Mouse (Mus musculus): ENCODE results near the gene Ppp2r5a.
A peak's percentile ranks its signal among the peaks of the same experiment; 100 is the strongest.

Ppp2r5a gene

DNA sequence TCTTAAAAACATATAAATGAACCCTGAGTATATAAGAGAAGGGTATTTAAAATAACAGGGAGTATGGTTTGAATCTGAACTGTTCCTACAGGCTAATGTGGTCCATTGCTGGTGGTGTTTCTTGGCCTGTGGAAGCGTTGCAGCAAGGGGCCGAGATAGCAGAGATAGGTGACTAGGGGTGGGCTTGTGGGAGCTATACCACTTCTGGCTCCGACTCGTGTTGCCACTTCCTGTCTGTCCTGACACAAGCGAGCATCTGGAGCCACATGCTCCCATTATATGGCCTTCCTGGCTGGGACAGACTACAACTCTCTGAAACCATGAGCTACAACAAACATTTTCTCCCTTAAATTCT, 27.5 kb downstream of the Ppp2r5a start:
- no peak for DNase-seq

DNA sequence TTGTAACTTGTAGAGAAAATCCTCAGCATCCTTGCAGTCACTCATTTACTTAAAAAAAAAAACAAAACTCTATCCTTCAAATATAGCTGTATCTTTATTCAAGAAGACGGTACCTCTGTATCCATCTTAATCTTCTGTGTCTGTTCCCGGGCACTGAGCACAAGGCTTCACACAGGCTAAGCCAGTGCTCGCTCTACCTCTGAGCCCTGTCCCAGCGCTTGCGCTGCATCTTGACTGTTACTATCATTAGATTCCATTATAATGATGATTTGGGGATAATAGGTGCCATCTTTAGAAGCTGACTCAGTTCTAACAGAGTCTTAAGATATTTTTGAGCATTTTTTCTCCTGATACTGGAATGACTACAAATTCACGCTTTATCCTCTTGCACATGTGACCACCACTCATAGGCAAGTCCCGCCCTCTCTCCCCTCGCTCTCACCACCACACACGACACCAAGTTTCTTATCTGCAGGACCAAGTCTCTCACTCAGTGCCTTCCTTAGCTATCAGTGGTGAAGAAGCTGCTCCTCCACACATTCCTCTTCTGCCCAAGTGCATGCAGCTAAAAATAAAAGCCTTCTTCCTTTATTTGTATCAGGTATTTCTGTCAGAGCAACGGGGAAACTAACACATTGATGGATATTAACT, 28.0 kb downstream of the Ppp2r5a start:
- no peak for DNase-seq

DNA sequence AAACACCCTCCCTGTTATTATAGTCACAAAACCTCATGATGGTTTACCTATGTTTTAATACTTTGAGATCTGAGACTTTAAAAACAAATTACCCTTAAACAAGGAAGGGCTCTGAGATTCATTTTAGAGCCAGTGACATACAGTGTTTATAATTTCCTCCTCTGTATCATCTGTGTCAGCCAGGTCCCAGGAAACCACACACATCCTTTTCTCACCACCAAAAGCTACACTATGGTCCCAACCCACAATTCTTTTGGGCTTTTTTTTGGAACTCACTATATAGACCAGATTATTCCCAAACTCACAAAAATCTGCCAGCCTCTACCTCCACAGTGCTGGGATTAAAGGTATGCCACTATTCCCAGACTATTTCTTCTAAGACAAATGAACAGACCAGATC, 33.9 kb downstream of the Ppp2r5a start:
- DNase-seq, result no peak

DNA sequence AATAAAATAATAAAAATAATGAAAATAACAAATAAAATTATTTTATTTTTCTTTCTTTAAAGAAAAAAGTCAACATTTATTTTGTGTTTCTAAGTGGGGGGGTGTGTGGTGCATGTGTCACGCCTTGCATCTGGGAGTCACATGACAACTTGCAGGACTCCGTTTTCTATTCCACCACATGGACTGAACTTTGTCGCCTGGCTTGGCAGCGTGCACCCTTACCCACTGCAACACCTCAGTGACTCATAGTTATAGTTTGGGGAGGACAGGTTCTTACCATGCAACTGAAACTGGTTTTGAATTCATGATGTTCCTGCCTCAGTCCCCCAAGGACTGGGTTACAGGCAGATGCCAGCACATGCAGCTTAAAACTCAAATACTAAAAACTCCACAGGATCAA, 34.9 kb downstream of the Ppp2r5a start:
- no peak for DNase-seq

DNA sequence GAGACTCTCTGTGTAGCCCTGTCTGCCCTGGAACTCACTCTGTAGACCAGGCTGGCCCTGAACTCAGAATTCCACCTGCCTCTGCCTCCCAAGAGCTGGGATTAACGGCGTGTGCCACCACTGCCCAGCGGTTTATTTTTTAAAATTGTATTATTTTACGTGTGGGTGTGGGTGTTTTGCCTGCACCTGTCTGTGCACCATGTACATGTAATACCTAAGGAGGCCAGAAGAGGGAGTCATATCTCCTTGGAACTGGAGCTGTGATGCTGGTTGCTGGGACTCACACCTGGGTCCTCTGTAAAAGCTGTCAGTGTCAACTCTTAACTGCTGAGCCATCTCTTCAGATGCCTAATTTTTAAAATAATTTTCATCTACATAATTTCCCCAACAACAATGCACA, 38.6 kb downstream of the Ppp2r5a start:
- DNase-seq, result peak; percentile 36

DNA sequence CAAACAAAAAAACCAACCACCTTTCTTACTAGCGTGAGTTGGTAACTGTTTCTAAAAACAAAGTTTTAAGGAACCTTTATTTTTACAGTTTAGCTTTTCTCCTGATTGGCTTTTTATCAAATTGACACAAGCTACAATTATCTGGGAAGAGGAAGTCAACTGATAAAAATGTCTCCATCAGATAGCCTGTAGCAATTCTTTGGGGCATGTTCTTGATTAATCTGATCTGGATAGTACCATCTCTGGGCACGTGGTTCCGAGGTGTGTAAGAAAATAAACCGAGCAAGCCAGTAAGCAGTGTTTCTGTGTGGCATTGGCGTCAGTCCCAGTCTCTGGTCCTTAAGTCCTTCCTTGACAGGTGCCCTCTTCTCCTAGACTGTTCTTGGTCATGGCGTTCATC, 40.7 kb downstream of the Ppp2r5a start:
- DNase-seq, result no peak

DNA sequence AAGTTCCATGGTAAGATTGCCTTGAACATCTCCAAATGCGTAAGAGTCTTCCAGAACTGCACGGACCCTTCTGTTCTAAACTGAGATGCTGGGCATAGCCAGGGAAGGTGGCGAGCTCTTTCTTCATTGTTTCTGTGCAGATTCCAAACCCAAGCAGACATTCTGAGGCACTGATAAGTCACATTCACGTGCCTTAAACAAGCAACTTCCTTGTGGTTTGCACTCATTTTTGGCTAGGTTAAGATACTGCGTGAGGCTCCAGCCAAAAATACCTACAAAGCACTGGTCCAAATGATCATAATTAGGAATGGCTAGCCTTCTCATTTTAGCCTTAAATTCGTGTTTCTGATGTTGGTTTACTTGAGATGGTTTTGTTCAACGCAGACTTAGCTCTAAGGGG, 43.6 kb downstream of the Ppp2r5a start:
- DNase-seq, result no peak

DNA sequence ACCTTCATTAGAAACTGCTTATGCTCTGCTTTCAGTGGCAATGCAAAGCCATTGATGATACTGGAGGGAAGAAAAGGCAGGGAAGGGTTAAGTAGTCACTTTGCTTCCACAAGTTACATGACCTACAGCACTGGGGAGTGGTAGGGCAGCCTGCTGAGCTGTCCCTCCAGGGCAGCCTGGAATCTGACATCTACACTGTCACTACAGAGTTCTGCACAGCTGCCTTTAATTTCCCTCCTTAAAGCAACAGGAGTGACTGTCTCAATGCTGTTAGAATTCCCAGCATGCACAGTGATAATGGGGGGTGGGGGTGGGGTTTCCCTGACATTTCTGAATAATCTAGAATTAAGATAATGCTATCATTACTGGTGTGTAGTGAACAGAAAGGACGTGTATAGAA, 46.1 kb downstream of the Ppp2r5a start:
- DNase-seq, result no peak

DNA sequence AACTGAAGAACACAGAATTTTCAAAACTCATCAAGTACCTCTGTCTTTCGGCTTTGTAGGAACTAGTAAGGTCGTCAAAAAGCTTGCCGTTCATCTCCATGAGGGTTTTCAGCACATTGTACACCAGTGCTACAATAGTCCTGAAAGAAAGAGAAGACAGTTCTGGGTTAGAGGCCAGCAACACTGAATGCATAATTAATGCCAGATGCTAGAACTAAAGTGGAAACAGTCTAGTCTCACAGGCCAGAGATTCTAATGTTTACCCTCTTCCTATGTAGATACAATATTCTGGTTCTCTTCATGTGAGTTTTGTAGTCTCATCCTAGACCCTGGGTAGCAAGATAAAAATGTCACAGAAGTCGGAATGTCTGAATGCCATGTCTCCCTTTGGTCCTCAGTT, 49.2 kb downstream of the Ppp2r5a start:
- no peak for DNase-seq

DNA sequence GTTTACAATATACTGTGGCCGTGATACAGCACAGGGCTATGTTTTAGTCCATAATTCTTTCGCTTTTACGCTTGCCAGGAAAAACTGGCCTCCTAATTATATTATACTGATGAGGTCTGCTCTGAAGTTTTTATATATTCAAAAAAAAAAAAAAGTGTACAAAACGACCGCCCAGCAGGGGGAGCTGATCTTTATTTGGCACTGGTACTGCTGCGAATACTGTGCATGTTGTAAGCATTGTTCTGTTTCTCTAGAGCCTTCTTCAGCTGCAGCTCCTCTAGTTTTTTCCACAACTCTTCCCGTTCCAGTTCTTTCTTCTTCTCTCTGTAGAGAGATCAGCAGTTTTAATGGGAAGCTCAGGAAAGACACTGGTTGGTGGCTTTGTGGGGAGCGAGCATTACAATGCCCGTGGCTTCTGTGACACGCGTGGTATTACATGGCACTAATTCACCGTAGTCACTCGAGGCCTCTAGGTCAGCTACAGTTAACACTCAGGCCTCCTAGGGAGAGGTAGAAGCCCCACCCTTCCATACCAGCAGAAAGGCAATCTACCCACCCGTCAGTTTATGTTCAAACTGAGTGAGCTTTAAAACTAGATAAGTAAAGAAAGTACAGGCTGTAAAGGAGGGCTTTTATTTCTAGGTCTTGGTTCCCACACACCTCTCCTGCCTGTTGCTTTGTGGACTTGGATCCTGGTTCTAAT, 50.1 kb downstream of the Ppp2r5a start:
- DNase-seq, result peak; percentile 65

DNA sequence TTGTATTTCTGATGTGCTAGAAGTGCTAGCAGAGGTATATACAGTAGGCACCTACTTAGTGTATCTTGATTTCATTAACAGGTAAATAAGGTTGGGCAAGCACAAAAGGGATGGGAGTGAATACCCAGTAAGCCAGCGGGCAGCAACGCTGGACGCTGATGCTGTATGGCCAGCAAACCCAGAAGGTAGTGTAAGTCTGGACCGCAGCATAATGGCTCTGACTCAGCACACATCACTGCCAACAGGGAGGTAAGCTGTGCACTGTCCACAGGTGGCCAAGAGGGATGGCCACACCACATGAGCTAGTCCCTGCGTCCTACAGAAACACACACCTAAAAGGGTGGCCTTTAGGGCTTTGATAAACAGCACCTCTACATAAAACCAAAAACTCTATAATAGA, 52.7 kb downstream of the Ppp2r5a start:
- DNase-seq, result no peak

DNA sequence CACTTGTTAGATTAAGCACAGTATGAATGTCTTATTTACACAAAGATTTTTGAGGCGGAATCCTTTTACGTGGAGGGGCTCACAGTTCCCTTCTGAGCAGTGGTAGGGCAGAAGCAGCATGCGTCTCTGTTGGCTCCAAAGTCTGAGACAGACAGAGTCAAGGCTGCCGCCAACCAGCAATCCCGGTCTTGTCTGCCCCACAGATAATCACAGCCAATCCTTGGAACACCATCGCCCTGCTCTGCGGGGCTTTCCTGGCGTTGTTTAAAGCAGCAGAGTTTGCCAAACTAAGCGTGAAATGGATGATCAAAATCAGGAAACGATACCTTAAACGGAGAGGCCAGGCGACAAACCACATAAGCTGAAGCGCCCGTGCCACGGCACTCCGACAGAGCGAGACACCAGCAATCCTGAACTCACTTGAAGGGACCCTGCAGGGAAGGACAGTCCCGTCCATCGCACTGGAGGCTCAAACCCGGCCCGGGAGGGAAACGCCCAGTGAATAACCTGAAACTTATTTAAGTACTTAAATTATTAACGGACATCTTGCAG, 53.5 kb downstream of the Ppp2r5a start:
- no peak for DNase-seq

DNA sequence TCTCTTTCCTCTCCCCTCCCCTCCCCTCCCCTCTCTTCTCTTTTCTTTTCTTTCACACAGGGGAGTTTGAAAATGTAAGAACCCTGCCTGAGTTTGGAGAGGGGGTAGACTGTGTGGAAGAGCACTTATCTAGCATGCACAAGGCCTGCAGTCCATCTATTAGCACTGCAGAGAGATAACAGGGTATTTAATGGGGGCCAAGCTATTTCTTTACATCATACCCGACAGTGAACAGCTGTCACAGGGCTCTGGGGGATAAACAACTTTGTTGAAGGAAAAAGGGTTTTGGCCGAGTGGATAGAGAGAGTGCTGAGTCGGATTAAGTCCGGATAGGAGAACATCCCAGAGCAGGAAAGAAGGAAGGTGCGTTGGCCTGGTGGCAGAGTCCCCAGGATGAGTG, 54.1 kb downstream of the Ppp2r5a start:
- peak; percentile 16 for DNase-seq

DNA sequence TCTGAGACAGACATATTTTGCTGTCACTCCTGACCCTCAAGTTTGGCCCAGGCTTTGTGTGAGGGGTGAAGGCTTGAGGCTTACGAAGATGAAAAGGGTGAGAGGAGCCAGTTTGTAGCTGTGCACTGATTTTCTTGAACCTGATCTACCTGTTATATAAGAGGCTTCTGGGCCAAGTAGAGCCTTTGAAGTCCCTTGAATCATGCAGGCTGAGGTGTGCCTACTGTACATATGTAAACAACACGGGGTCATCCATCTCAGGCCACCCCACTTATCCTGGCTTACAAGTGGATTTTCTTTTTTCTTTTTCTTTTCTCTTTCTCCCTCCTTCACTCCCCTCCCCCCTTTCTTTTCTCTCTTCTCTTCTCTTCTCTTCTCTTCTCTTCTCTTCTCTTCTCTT, 54.5 kb downstream of the Ppp2r5a start:
- DNase-seq, result no peak

DNA sequence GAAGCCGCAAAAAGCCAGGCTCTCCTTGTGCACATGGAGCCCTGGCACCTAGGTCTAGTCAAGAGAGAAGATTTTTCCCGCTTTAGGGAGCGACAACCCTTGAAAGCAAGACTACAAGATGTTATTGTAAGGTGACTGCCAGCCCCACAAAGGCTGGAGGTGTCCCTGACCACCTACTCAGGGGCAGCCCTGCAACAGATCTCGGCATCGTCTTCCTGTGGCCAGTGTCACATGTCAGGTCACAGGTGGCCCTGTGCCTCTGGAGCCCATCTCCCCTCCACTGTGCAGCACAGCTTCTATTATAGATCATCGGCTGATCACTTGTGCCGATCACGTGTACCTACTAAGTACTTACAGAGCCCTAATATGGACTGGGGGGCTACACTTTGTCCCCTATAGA, 55.5 kb downstream of the Ppp2r5a start:
- no peak for DNase-seq

DNA sequence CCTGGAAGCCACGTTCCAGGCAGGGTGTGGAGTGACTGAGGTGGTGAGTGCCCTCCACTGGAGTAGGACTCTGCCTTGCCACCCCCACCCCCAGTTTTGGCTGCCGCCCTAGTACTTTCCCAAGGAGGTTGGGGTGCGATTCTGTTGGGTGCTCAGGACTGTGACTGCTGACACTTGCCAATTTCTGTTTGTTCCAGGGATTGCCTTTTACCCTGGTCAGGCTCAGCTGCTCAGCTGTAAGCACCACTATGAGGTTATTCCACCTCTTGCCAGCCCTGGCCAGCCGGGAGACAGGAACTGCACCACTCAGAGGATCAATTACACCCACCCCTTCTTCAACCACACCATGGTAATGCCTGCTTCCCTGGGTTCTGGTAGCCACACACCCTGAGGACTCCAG, 62.5 kb downstream of the Ppp2r5a start:
- no peak for DNase-seq

DNA sequence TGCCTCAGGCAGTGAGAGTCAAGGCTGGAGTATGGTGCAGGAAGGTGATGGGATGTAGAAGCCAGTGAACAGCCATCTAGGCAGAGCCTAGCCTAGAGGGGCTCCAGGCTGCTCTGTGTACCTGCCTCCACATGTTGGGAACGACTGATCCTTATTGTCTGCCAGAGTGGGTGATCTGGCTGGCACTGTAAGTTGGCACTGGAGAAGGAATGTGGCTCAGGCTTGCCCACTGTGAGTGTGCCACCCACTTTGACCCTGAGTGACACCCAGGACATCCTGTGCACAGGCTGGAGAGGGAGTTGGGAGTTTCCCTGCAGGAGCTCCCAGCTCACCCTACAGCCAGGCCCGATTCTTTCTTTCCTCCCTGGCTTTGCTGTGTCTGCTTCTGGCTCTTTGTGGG, 63.2 kb downstream of the Ppp2r5a start:
- no peak for DNase-seq

DNA sequence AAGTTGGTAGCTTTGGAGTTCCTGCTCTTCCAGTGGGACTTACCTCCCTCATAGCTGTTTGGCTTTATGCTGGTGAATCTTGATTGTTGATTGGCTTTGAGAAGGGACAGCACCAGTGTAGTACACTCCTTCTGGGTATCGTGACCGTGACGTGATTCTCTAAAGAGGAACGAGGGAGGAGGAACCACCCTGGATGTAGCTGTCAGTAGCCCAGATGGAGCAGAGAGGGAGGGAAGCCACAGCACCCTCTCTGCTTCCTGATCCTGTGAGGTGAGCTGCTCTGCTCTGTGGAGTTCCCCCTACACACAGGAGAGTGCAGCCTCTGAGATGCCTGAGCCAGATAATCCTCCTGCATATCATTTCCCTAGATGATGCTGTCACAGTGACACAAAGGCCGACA, 68.6 kb downstream of the Ppp2r5a start:
- no peak for DNase-seq

DNA sequence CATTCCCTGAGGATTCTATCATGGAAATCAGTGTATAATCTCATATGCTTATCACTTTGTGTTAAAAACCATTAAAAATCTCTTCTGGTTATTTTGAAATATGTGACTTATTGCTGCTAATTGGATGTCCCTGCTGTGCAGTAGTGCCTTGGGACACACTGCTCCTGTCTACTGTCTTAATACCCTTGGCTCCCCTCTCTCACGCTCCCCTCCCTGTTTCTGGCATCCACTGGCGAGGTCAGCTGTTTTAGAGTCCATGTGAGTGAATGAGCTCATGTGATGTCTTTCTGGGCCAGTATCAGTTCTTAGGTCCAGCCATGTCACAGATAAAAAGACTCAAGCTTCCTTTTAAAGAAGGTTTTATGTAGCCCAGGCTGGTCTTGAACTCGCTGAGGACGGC, 72.7 kb downstream of the Ppp2r5a start:
- DNase-seq, result no peak

DNA sequence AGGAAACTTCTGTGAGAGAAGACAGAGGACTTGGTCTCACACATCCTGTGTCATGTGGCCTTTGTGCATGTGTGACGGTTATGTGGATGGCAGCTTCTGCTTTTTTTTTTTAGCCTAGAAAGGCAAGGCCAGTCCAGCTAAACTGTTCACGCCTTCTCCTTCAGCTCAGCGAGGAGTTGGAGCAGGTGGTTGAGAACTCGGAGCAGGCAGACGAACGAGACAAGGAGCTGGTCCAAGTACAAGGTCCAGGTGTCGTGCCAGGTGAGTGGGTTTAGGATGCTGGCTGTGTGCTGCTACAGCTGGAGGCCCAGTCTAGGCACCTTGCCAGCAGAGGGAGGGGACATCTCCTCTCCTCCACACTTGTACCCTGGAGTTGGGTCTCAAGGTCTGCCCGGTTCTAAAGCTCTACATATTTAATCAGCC, 75.0 kb downstream of the Ppp2r5a start:
- no peak for DNase-seq

DNA sequence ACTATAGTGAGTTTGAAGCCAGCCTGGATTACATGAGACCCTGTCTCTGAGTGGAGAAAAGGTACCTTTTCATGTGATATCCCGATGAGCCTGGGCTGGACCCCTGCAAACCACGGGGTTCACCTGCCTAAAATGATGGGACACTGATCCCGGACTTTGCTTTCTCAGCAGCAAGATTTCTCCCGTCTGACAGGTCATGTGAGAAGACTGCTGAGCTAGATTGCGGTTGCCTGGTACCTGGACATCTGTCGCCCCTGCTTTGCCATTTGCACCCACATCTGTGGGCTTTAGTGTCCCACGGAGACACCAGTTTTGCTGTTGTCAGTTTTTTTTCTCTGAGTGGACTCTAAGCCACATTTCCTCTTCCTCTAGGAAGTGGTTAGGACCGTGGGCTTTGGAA, 75.8 kb downstream of the Ppp2r5a start:
- no peak for DNase-seq

DNA sequence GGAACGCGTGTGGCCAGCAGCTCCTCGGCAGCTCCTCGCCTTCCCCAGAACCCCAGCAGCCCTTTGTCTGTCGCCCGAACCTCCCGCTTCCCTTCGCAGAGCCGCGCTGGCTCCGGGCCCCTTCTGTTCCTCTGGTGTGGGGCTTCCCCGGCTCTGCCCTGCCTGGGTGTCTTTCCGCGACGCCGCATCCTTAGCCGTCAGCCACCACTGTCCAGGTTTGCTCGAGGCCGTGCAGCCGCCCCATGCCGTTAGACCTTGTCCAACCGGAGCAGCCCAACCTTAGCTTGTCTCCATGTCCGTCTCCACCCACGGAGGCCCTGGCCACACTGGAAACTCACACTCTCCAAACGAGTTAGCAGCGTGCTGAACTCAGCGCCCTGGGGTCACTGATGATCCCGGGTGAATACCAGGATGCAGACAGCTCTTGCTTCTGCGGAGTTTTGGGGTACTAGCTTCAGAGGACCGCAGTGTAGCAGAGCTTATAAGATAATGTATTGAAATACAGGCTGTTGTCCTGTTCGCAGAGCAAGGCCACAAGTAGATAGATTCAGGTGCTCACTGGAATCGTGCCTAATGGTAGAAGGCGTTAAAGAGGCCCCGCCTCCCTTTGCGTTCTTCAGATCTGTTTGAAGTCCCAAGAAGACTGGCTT, 76.7 kb downstream of the Ppp2r5a start:
- DNase-seq, result no peak

DNA sequence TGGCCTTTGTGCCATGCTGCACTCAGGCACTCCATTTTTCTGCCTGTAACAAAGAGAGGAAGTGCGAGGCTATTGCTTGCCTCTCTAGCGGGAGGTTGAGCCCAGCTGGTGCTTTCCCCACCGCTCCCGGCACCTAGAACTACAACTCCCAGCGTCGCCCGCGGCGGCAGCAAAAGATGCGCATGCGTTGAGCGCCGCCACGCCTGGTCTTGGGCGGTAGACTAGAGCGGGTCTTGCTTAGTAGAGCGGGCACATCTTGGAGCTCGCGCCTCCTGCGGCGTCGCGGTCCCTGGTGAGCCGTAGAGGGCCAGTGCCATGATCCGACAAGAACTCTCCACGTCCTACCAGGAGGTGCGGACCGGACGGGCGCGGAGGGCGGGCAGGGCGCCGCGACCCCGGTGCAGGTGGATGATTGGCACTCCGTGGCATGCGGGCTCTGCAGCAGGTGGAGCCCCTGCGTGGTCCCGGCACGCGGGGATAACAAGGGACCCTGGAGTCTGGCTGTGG, 77.3 kb downstream of the Ppp2r5a start, which contains the start of gene Tmem206:
Gene Tmem206, plus strand, starts transcription at position 187 of the 507 bp plus-strand sequence.
- DNase-seq, result peak; percentile 98
